8 mouse cellular contexts compared by ENCODE assay signal in the genomic region with DNA sequence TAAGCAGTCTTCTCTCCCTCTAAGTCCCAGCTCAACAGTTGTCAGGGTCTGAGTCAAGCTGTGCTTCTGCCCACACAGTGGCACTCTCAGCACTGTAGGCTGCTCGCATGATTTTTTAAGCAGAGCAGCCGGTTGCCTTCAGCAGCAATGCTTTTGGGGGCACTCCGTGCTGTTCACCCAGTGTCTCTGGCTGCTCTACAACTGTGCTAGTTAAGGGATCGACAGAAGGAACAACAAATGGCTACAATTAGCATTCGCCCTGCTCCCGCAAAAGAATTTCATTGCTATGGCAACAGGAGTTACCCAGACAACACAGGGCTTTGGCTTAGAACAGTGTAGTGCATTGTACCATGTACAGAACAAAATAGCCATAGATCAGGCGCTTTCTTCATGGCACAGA.
DNase-seq lines count a peak whose midpoint lies in the region; ATAC-seq and TF ChIP-seq lines count a peak whose summit lies in the region.

No protein-coding gene starts in this region.

- H3K4me3 ChIP-seq in embryonic facial prominence, embryonic 13.5 days: peak overlapping the region; percentile 25
- H3K4me3 ChIP-seq in hindbrain, embryonic 13.5 days: peak overlapping the region; percentile 16
- peak overlapping the region; percentile 18; the same call in 1 of the 2 replicates for H3K4me3 ChIP-seq in limb, embryonic 10.5 days
- H3K4me3 ChIP-seq in kidney, adult 2 months (ENCODE audit: insufficient read depth, low read depth, low read length): no peak overlapping the region

- TF ChIP-seq POLR2A in kidney, adult 2 months (IDR thresholded peaks at IDR 0.05; ENCODE audit: low read depth, low read length): no peak

- H3K9me3 ChIP-seq in embryonic facial prominence, embryonic 13.5 days: no peaks in the 10 kb centered on the region
- H3K9me3 ChIP-seq in hindbrain, embryonic 13.5 days: no peaks in the 10 kb centered on the region
- H3K9me3 ChIP-seq in limb, embryonic 10.5 days (replicated peaks): no peaks in the 10 kb centered on the region

- peak overlapping the region; percentile 49 for H3K4me2 ChIP-seq in embryonic facial prominence, embryonic 13.5 days
- peak overlapping the region; percentile 46 for H3K4me2 ChIP-seq in hindbrain, embryonic 13.5 days

- TF ChIP-seq CTCF in kidney, adult 2 months (conservative IDR thresholded peaks at IDR 0.05; ENCODE audit: insufficient read depth, insufficient read length, low read depth, low read length): no peak

- peak; percentile 84 for ATAC-seq in embryonic facial prominence, embryonic 13.5 days (ENCODE audit: insufficient number of reproducible peaks, insufficient read depth, low FRiP score, low TSS enrichment, low read depth)
- ATAC-seq in hindbrain, embryonic 13.5 days (ENCODE audit: low FRiP score): peak; percentile 98

- peak overlapping the region; percentile 28; the same call in 1 of the 2 replicates for H3K27ac ChIP-seq in embryonic facial prominence, embryonic 13.5 days
- peak overlapping the region; percentile 81 for H3K27ac ChIP-seq in hindbrain, embryonic 13.5 days
- peak overlapping the region; percentile 66 for H3K27ac ChIP-seq in limb, embryonic 10.5 days
- no peak overlapping the region for H3K27ac ChIP-seq in kidney, adult 2 months (ENCODE audit: insufficient read depth, low read depth, low read length)

- H3K9ac ChIP-seq in embryonic facial prominence, embryonic 13.5 days: peak overlapping the region; percentile 32; the same call in 1 of the 2 replicates
- no peak overlapping the region for H3K9ac ChIP-seq in hindbrain, embryonic 13.5 days

- 8% methylated on average over 7 of the region's 7 CpGs for WGBS in embryonic facial prominence, embryonic 13.5 days
- WGBS in hindbrain, embryonic 13.5 days: 4% methylated on average over 7 of the region's 7 CpGs
- 30% methylated on average over 7 of the region's 7 CpGs for WGBS in limb, embryonic 10.5 days
- WGBS in kidney, adult 2 months: 39% methylated on average over 7 of the region's 7 CpGs

- DNase-seq in heart, adult 11 months: peak; percentile 80
- DNase-seq in heart, adult 18-20 months: no peak
- DNase-seq in limb, embryonic 10.5 days (ENCODE audit: low spot score): peak; percentile 42
- peak; percentile 81 for DNase-seq in right cerebral cortex, postnatal 25 days
- no peak for DNase-seq in lung, postnatal 25 days (ENCODE audit: low spot score)
- no peak for DNase-seq in kidney, adult 2 months

- H3K4me1 ChIP-seq in embryonic facial prominence, embryonic 13.5 days: peaks cover 12% of the 10 kb centered on the region
- peaks cover 17% of the 10 kb centered on the region for H3K4me1 ChIP-seq in hindbrain, embryonic 13.5 days (replicated peaks)
- peaks cover 14% of the 10 kb centered on the region for H3K4me1 ChIP-seq in limb, embryonic 10.5 days
- no peaks in the 10 kb centered on the region for H3K4me1 ChIP-seq in kidney, adult 2 months (ENCODE audit: control insufficient read depth, insufficient read depth, low read length)

- no peaks in the 10 kb centered on the region for H3K36me3 ChIP-seq in embryonic facial prominence, embryonic 13.5 days
- H3K36me3 ChIP-seq in hindbrain, embryonic 13.5 days: no peaks in the 10 kb centered on the region
- no peaks in the 10 kb centered on the region for H3K36me3 ChIP-seq in limb, embryonic 10.5 days
- no peaks in the 10 kb centered on the region for H3K36me3 ChIP-seq in kidney, adult 2 months (ENCODE audit: control insufficient read depth, insufficient read depth, low read length)

- no peaks in the 10 kb centered on the region for H3K27me3 ChIP-seq in embryonic facial prominence, embryonic 13.5 days
- no peaks in the 10 kb centered on the region for H3K27me3 ChIP-seq in hindbrain, embryonic 13.5 days
- no peaks in the 10 kb centered on the region for H3K27me3 ChIP-seq in limb, embryonic 10.5 days (ENCODE audit: low read depth, poor library complexity, severe bottlenecking)
- H3K27me3 ChIP-seq in kidney, adult 2 months (replicated peaks; ENCODE audit: control insufficient read depth, insufficient read depth, low read length): no peaks in the 10 kb centered on the region

Comparison
In these comparisons a context has a peak if more than half of its experiments do, and no peak if none do; other contexts are left out.
1. DNase-seq: peak in heart, adult 11 months (single experiment), limb, embryonic 10.5 days (single experiment) and right cerebral cortex, postnatal 25 days (single experiment); none in heart, adult 18-20 months (0 of 2), lung, postnatal 25 days (single experiment) and kidney, adult 2 months (single experiment).